Mouse (Mus musculus) Patski (cell line): Measurements from ENCODE around the gene Cfi. TPM values are rescaled to one million over a fixed set of nuclear protein-coding genes. Genes with fewer than 3 reads are reported as not detected.

Experiments
- ATAC-seq: fragments of 100-300 bp; one replicate; pipeline ENCODE4 v1.8.0; 2021
- CTCF ChIA-PET: fragments of 350-600 bp; sonication (Branson Sonifier 250); formaldehyde crosslinking; loops from one replicate; lab custom pipeline; 2022; ENCODE audit warnings: inconsistent platforms; lab: Charles Lee
- POLR2A ChIA-PET: fragments of 350-600 bp; sonication (Branson Sonifier 250); formaldehyde crosslinking; loops from one replicate; lab custom pipeline; 2022; ENCODE audit warnings: antibody characterized with exemption, inconsistent platforms; lab: Charles Lee
- DNase-seq: peaks from one replicate; pipeline ENCODE4 v3.0.0-alpha.2; 2011; ENCODE audit warnings: low read depth, low spot score
- H3K27me3 ChIP-seq: fragments of 371-371 bp; one replicate; pipeline ENCODE4 v1.5.1; 2021
- CTCF ChIP-seq: fragments of 100-300 bp; IDR thresholded peaks from one replicate; pipeline ENCODE4 v1.5.1; 2021
- in situ Hi-C: fragments of 300-500 bp; cut with MboI; formaldehyde crosslinking; loops from 3 replicates; pipeline ENCODE4 v1.11.1; 2018; ENCODE audit warnings: low pct_unique_long_range_greater_than_20kb, mixed read lengths
- polyA plus RNA-seq: library from polyadenylated mRNA; unstranded; gene quantifications from one replicate; pipeline ENCODE4 v1.2.3, GENCODE M21; 2021

Cfi gene
- polyA plus RNA-seq, 1 experiment from 2014 or later, result 1.3 TPM

DNA sequence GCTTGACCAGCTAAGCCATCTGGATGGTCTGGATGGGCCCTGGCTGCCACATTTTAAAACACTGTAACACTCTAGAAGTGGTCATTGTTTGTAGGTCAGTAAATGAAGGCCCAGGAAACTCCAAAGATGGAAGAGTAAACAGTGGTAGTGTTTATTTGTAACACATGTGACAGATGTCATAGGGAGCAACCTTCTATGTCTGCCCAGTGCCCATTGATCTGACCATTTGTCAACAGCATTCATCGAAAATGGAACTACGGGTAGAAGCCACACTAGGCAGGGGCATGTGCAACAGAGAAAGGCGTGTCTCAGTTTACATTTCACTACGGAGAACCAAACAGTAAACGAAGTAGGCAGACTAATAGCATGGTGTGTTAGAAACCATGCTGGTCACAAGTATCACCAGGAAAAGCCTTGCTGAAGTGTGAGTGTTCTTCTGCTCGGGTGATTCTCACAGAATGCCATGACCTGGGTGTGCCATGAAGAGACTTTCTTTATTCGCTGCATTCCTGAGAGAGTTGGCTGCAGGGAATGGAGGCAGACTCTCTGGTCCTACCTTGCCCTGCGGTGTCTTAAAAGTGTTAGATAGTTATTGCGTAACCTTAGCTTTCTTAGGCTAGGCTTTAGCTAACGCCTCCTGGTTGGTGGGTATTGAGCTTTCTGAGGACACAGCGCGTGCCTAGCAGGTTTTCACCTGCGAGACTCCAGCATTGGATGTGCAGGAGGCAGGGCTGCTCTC, 52.3 kb downstream of the Cfi start:
- in situ Hi-C loops, result no loop called here
- DNase-seq (no peak), ATAC-seq (no peak)
- ChIA-PET CTCF (interaction anchor here (1.7 kb wide), 1 partner anchor 11 kb away, joined by 5 read pairs; no protein-coding TSS in a partner anchor), POLR2A (no interaction called here)
- no peaks in the 10 kb centered on the region for H3K27me3 ChIP-seq
- no peak for TF ChIP-seq CTCF

DNA sequence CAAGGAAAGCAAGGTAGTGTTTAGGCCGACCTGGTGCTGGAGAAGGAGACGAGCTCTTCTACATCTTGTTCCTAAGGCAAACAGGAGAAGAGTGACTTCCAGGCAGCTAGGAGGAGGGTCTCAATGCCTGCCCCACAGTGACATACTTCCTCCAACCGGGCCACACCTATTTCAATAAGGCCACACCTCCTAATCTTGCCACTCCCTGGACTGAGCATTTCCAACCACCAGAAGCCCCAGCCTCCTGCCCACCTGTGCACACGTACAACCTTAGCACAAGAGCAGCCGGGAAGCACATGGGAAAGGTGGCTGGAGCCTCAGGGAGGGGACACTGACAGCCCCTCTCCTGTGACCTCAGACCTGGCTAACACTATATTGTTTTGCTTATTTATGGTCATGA, 56.3 kb downstream of the Cfi start:
- H3K27me3 ChIP-seq, result no peaks in the 10 kb centered on the region
- no peak for ATAC-seq
- CTCF ChIA-PET, result interaction anchor here (0.6 to 1.6 kb wide), 2 partner anchors 26 to 69 kb away, joined by 3 read pairs; no protein-coding TSS in a partner anchor
- no peak for TF ChIP-seq CTCF
- POLR2A ChIA-PET, result no interaction called here
- in situ Hi-C loops, result no loop called here
- DNase-seq, result no peak

DNA sequence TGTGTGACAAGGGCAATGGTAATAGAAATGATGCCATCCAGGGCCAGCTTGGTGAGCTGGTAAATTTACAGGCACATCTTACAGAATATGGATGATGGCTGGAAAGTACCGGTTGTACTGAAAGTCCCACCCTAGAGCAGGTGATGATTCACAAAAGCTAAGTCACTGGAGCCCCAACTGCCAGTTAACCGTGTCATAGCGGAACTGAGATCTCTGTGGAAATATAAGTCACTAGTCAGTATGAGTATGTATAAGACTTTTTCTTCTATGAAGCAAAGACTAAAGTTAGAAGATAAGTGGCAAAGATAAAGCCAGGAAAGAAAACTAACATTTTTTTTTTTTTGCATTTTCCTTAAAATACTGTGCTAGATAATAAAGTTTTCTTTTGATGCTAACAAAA, 57.5 kb downstream of the Cfi start:
- no peak for DNase-seq
- POLR2A ChIA-PET, result no interaction called here
- CTCF ChIA-PET, result no interaction called here
- ATAC-seq, result no peak
- no peak for TF ChIP-seq CTCF
- H3K27me3 ChIP-seq, result no peaks in the 10 kb centered on the region
- in situ Hi-C loops, result no loop called here

DNA sequence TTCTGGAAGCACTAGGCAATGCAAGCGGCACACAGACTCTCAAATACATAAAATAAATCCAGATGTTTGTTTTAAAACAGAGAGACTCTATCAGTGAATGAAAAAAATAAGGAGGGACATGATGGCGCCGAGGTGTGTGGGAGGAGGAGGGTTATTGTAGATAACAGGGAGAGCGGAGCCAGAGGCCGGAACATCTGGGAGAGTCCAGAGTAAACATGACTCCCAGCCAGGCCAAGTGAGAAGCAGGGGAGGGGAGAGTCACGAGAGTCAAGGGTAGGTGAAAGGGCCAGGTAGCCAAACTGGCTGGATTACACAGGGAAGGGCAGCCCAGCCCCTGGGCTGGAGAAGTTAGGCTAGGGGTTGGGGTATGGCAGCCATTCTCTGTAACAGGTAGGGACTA, 60.9 kb downstream of the Cfi start:
- no peaks in the 10 kb centered on the region for H3K27me3 ChIP-seq
- DNase-seq (no peak), ATAC-seq (no peak)
- TF ChIP-seq CTCF, result no peak
- ChIA-PET POLR2A (no interaction called here), CTCF (no interaction called here)
- in situ Hi-C loops, result no loop called here

DNA sequence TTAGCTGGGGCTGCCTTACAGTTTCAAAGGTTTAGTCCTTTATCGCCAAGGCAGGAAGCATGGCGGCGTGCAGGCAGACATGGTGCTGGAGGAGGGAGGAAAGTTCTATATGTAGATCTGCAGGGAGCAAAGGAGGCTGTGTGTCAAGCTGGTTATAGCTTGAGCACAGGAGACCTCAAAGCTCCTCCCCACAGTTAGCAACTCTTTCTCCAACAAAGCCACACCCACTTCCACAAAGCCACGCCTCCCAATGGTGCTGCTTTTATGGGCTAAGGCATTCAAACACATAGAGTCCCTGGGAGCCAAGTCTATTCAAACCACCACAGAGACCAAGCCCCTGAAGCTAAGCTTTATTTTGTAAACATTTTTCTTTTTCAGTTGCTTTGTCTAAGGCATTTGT, 63.2 kb downstream of the Cfi start:
- DNase-seq (no peak), ATAC-seq (no peak)
- POLR2A ChIA-PET, result no interaction called here
- H3K27me3 ChIP-seq, result no peaks in the 10 kb centered on the region
- in situ Hi-C loops, result no loop called here
- CTCF ChIA-PET, result interaction anchor here (0.9 to 1.8 kb wide), 3 partner anchors 10 to 34 kb away, joined by 3 to 5 read pairs (median 4); no protein-coding TSS in a partner anchor
- TF ChIP-seq CTCF, result no peak

DNA sequence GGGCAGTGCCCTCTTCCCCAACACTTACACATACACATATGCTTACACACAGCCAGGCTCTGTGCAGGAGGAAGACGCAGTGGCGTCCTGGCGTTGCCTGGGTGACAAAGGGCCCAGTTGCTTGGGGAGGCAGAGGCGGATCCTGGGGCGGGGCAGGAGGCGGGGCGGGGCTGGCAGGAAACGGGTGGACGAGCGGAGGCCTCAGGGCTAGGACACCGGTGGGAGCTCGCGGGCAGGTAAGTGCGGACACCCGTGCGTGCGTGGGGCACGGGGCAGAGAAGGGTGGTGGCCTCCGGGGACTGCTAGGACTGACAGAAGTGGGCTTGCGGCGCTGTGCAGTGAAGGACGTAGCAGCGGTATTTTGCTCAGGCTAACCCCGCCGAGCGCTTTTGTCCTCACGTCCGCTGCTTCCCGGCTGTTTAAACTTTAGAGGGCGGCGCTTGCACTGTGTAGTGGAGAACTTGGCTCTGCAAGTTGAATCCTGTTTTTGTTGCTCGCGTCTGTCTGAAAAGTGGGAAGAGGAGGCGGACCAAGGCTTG, 65.7 kb downstream of the Cfi start, which contains the start of gene Casp6:
Gene Casp6 (plus strand): TSS at position 155 of the 539 bp plus-strand sequence.
- no peak for DNase-seq
- no peaks in the 10 kb centered on the region for H3K27me3 ChIP-seq
- peak; percentile 96 for ATAC-seq
- in situ Hi-C loops, result loop anchor here (5.0 kb wide), 1 partner anchor 74 kb away; no protein-coding TSS in a partner anchor
- TF ChIP-seq CTCF, result no peak
- POLR2A ChIA-PET, result no interaction called here
- CTCF ChIA-PET, result no interaction called here

DNA sequence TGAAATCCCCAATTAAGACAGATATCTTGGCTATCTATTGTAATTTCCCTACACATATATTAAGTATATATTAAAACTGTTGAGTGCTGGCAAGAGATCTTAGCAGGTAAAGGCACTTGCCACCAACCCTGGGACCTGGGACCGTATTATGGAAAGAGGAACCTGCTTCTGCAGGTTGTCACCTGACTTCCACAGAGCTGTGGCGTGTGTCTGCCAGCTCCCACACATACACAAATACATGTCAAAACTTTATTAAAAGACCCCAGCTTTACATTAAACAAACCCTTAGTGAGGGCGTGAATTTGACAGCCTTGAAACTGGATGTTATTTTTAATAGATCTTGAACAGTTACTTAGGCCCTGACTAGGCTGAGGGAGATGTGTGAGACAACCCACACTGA, 67.7 kb downstream of the Cfi start:
- ATAC-seq (no peak), DNase-seq (no peak)
- CTCF ChIA-PET, result interaction anchor here (1.2 kb wide), 1 partner anchor 15 kb away, joined by 4 read pairs; no protein-coding TSS in a partner anchor
- no peaks in the 10 kb centered on the region for H3K27me3 ChIP-seq
- in situ Hi-C loops, result loop anchor here (5.0 kb wide), 1 partner anchor 76 kb away; no protein-coding TSS in a partner anchor
- POLR2A ChIA-PET, result interaction anchor here (0.5 kb wide), 1 partner anchor 22 kb away, joined by 3 read pairs; no protein-coding TSS in a partner anchor
- TF ChIP-seq CTCF, result no peak

DNA sequence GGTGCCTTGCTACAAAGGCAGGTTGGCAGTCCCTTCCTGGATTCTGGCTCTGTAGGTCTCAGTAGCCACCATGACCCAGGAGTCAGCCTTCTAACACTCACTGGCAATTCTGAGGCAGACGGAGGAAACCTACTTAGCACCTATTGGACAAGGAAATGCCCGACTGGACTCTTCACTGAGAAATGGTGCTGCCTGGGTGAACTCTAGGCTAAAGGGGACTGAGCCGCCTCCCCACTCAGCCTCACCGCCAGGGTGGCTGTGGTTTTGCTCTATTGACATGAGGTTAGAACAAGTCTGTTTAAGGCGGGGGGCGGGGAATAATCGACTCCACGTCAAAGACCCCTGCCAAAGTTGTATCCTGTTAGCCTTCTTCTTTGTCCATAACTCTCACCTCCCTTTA, 68.2 kb downstream of the Cfi start:
- in situ Hi-C loops, result loop anchor here (5.0 kb wide), 1 partner anchor 77 kb away; no protein-coding TSS in a partner anchor
- TF ChIP-seq CTCF, result no peak
- ChIA-PET POLR2A (interaction anchor here (0.5 kb wide), 1 partner anchor 21 kb away, joined by 3 read pairs; no protein-coding TSS in a partner anchor), CTCF (no interaction called here)
- DNase-seq (no peak), ATAC-seq (no peak)
- H3K27me3 ChIP-seq, result no peaks in the 10 kb centered on the region

DNA sequence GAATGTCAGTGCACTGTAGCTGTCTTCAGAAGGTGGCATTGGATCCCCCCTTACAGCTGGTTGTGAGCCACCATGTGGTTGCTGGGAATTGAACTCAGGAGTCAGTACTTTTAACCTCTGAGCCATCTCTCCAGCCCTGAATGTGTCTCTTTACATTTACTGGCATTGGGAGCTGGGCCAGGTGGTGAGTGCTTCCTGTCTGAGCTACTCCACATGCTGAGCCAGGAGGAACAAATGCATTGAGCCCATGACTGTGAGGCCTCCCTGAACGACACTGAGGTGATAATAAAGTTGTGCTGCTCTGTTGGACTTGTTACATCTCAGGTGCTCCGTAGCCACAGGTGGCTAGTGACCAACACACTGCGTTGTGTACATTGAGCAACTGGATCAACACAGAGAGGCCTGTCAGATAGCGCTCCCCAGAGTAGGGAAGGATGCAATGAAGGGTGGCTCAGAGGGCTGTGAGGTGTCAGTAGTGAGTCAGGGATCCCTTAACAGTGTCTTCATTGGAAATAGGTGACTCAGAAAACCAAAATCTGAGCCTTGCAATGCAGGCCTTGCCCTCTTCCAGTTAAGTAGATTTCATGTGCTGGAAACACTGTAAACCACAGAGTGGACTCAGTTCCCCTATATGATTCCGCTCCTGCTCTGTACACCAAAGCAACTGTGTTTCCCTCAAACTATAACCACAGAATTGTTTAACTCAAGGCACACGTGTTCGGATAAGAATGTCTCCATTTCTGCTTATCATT, 68.9 kb downstream of the Cfi start:
- no peak for DNase-seq
- ChIA-PET POLR2A (no interaction called here), CTCF (interaction anchor here (0.7 kb wide), 1 partner anchor 53 kb away, joined by 3 read pairs; no protein-coding TSS in a partner anchor)
- ATAC-seq, result no peak
- no peak for TF ChIP-seq CTCF
- in situ Hi-C loops, result loop anchor here (5.0 kb wide), 1 partner anchor 77 kb away; no protein-coding TSS in a partner anchor
- no peaks in the 10 kb centered on the region for H3K27me3 ChIP-seq

DNA sequence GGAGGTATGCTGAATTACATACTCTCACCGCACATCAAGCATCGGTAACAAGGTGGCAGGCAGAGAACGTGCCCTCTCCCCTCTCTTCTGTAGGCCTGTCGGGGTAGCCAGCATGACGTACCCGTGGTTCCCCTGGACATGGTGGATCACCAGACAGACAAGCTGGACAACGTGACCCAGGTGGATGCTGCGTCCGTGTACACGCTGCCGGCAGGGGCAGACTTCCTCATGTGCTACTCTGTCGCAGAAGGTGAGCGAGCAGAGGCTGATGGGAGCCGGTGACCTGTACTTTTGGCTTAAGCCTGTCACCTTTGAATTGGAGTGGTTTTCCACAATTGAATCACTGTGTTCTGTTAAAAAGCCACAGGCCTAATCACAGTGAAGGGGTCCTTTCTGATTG, 76.3 kb downstream of the Cfi start:
- ATAC-seq, result no peak
- ChIA-PET CTCF (no interaction called here), POLR2A (no interaction called here)
- DNase-seq, result no peak
- in situ Hi-C loops, result loop anchor here (10.0 kb wide), 1 partner anchor 783 kb away; no protein-coding TSS in a partner anchor
- TF ChIP-seq CTCF, result no peak
- no peaks in the 10 kb centered on the region for H3K27me3 ChIP-seq
